Mouse (Mus musculus) brain, embryonic 14.5 days (tissue): Measurements from ENCODE around the gene Nme1.

Source experiments
- CTCF ChIP-seq: fragments of 200-500 bp; IDR thresholded peaks from 2 replicates; pipeline ENCODE4 v1.5.1; 2012; ENCODE audit warnings: inconsistent platforms, mild to moderate bottlenecking, moderate library complexity, borderline replicate concordance; ENCODE audit not compliant: insufficient read depth, insufficient read length; ENCODE audit errors: extremely low read depth
- POLR2A ChIP-seq: fragments of 200-500 bp; IDR thresholded peaks from 2 replicates; pipeline ENCODE4 v1.6.1; 2012; ENCODE audit warnings: mild to moderate bottlenecking, inconsistent platforms, borderline replicate concordance; ENCODE audit not compliant: poor library complexity, insufficient read depth, insufficient read length, severe bottlenecking; ENCODE audit errors: extremely low read depth

GRCm38 (mm10) chr11:93969799-93970198, 1.5 kb upstream of the Nme1 start:
- TF ChIP-seq CTCF: no peak
- no peak for TF ChIP-seq POLR2A
